In genomic region chr11:69621571-69622268, GRCm38 (mm10) we compare ENCODE assay signal across 7 mouse cellular contexts. TPM values are rescaled to one million over a fixed set of nuclear protein-coding genes. Genes with fewer than 3 reads are reported as not detected.
DNase-seq lines count a peak whose midpoint lies in the region; ATAC-seq and TF ChIP-seq lines count a peak whose summit lies in the region.

TSS of gene Sat2 (plus strand) at chr11:69622024.

- TF ChIP-seq RAD21 in MEL (IDR thresholded peaks at IDR 0.05; ENCODE audit: low read depth, low read length) = no peak

- no peaks in the 10 kb centered on the region for H3K9me3 ChIP-seq in MEL (replicated peaks; ENCODE audit: insufficient read depth, low read length)
- H3K9me3 ChIP-seq in heart, embryonic 16.5 days (replicated peaks; ENCODE audit: control insufficient read depth, low read length) = no peaks in the 10 kb centered on the region

- no peak for DNase-seq in MEL (ENCODE audit: low read depth, low spot score)
- DNase-seq in adrenal gland, postnatal 4 days (ENCODE audit: low spot score in 2 of 2) = peak in 1 of 2 experiments; percentile 30
- DNase-seq in kidney, postnatal 4 days = peak; percentile 74 to 84
- peak; percentile 38 for DNase-seq in lung, postnatal 36 days
- DNase-seq in testis, postnatal 14 days (ENCODE audit: low spot score) = peak; percentile 59

- no peak for TF ChIP-seq EP300 in MEL (IDR thresholded peaks at IDR 0.05; ENCODE audit: low read depth in 1 of 2, low read length in 2 of 2)

- peaks cover 6 to 12% of the 10 kb centered on the region in 2 experiments for H3K4me1 ChIP-seq in MEL (ENCODE audit: control insufficient read depth in 1 of 2, insufficient read depth in 2 of 2, low read length in 2 of 2)
- peaks cover 2% of the 10 kb centered on the region; the same call in 1 of the 2 replicates for H3K4me1 ChIP-seq in embryonic fibroblast, embryonic 13.5 days (ENCODE audit: control insufficient read depth, insufficient read depth, low read length)
- peaks cover 9% of the 10 kb centered on the region for H3K4me1 ChIP-seq in heart, embryonic 16.5 days (ENCODE audit: control insufficient read depth, insufficient read depth, low read length)

- H3K4me2 ChIP-seq in heart, embryonic 16.5 days (ENCODE audit: low read depth, low read length) = peak within 1 kb of the TSS; percentile 85

- H3K27me3 ChIP-seq in MEL (ENCODE audit: control insufficient read depth in 1 of 2, insufficient read depth in 2 of 2, low read length in 2 of 2) = no peaks in the 10 kb centered on the region
- no peaks in the 10 kb centered on the region for H3K27me3 ChIP-seq in heart, embryonic 16.5 days (ENCODE audit: control insufficient read depth, insufficient read depth, low read length)

- H3K36me3 ChIP-seq in MEL (ENCODE audit: control insufficient read depth in 1 of 2, insufficient read depth in 2 of 2, low read length in 2 of 2) = peaks cover 0 to 10% of the 10 kb centered on the region in 2 experiments; a peak in 2 of 4 replicates
- H3K36me3 ChIP-seq in heart, embryonic 16.5 days (ENCODE audit: control insufficient read depth, insufficient read depth) = no peaks in the 10 kb centered on the region

- H3K4me3 ChIP-seq in MEL (ENCODE audit: control insufficient read depth in 1 of 2, insufficient read depth in 1 of 2, low read depth in 2 of 2, low read length in 2 of 2) = no peak within 1 kb of the TSS
- peak within 1 kb of the TSS; percentile 58 for H3K4me3 ChIP-seq in embryonic fibroblast, embryonic 13.5 days (ENCODE audit: insufficient read depth, low read length)
- H3K4me3 ChIP-seq in heart, embryonic 16.5 days (ENCODE audit: low read length) = peak within 1 kb of the TSS; percentile 83

- WGBS in heart, embryonic 16.5 days = 2% methylated on average over 20 of the region's 20 CpGs

- no peak for TF ChIP-seq POLR2A in MEL (IDR thresholded peaks at IDR 0.05; ENCODE audit: control insufficient read depth in 1 of 2, insufficient read depth in 1 of 2, low read depth in 1 of 2, low read length in 2 of 2, poor library complexity in 1 of 2)
- TF ChIP-seq POLR2A in embryonic fibroblast, embryonic 13.5 days (IDR thresholded peaks at IDR 0.05; ENCODE audit: low read depth, low read length) = peak; percentile 55

- H3K79me2 ChIP-seq in MEL (ENCODE audit: control insufficient read depth, insufficient read depth, low read length, poor library complexity) = no peaks in the 10 kb centered on the region

- TF ChIP-seq CTCF in MEL (IDR thresholded peaks at IDR 0.05 in 2 of 3, conservative IDR thresholded peaks at IDR 0.05 in 1 of 3; ENCODE audit: control insufficient read depth in 1 of 3, insufficient read depth in 1 of 3, low read depth in 2 of 3, low read length in 3 of 3, poor library complexity in 1 of 3, severe bottlenecking in 1 of 3) = no peak
- TF ChIP-seq CTCF in embryonic fibroblast, embryonic 13.5 days (IDR thresholded peaks at IDR 0.05; ENCODE audit: borderline replicate concordance, insufficient read depth, low read length) = no peak

- H3K9ac ChIP-seq in MEL (ENCODE audit: control insufficient read depth, low read depth, low read length, poor library complexity, severe bottlenecking) = 0 out of 2 replicates have a peak within 1 kb of the TSS, but pooled peaks have one; percentile 20
- peak within 1 kb of the TSS; percentile 91 for H3K9ac ChIP-seq in heart, embryonic 16.5 days (ENCODE audit: low read length)

- peak; percentile 86 for ATAC-seq in heart, embryonic 16.5 days (replicated peaks; ENCODE audit: extremely low read depth, insufficient read depth, low FRiP score)

- H3K27ac ChIP-seq in MEL (ENCODE audit: control insufficient read depth, low read depth, low read length) = peak within 1 kb of the TSS; percentile 26
- H3K27ac ChIP-seq in embryonic fibroblast, embryonic 13.5 days (ENCODE audit: insufficient read depth, low read length) = no peak within 1 kb of the TSS
- H3K27ac ChIP-seq in heart, embryonic 16.5 days (ENCODE audit: low read length) = peak within 1 kb of the TSS; percentile 63

TF ChIP-seq in MEL, 35 proteins besides CTCF, POLR2A, EP300 and RAD21:
- TF ChIP-seq CHD2 (IDR thresholded peaks at IDR 0.05; ENCODE audit: low read length) (no peak), MAFK (IDR thresholded peaks at IDR 0.05; ENCODE audit: borderline replicate concordance, low read depth, low read length) (no peak)

RNA-seq across cellular contexts. Expression of gene Sat2, which starts in this region (rescaled TPM):
- not detected in 2 replicates for total RNA-seq in MEL (2012; rRNA removed)
- not detected for polyA plus RNA-seq in MEL (2012; ENCODE audit: insufficient read depth in 1 of 2, insufficient read length in 2 of 2, low read depth in 1 of 2, low replicate concordance in 2 of 2, missing spikeins in 1 of 2)
- total RNA-seq in adrenal gland, postnatal 4 days (2021) = 10 to 100 TPM; 18.3 to 20.9 TPM
- 11.7 and 13.6 TPM in 2 replicates for polyA plus RNA-seq in embryonic fibroblast, embryonic 13.5 days (2011; ENCODE audit: insufficient read length, low read depth, missing spikeins)
- 13.0 and 13.8 TPM in 2 replicates for polyA plus RNA-seq in heart, embryonic 16.5 days (2015; fragmentation: Nextera tagmentation; extraction: Ambion mirVana)

Comparison
In these comparisons a context has a peak if more than half of its experiments do, and no peak if none do; other contexts are left out.
1. RNA of gene Sat2 (total RNA-seq): 18.3 to 20.9 TPM in adrenal gland, postnatal 4 days; not detected in MEL; every median in the first group is over 10 times any median in the second.
2. RNA of gene Sat2 (polyA plus RNA-seq): 11.7 to 13.6 TPM in embryonic fibroblast, embryonic 13.5 days and 13.0 to 13.8 TPM in heart, embryonic 16.5 days; not detected in MEL; every median in the first group is over 10 times any median in the second.
3. H3K4me3 ChIP-seq: peak in embryonic fibroblast, embryonic 13.5 days (single experiment) and heart, embryonic 16.5 days (single experiment); none in MEL (0 of 2).